Mouse (Mus musculus) MEL (cell line): ENCODE results near the gene Padi2. TPM values are rescaled to one million over a fixed set of nuclear protein-coding genes. Genes with fewer than 3 reads are reported as not detected.

Source experiments
- DNase-seq: peaks from one replicate; pipeline ENCODE4 v3.0.0; 2011; ENCODE audit warnings: low read depth, low spot score
- H3K27ac ChIP-seq: 2 replicates; pipeline ENCODE4 v1.5.1; 2012; ENCODE audit warnings: low read depth, mild to moderate bottlenecking, control low read depth, low read length, moderate library complexity; ENCODE audit not compliant: control insufficient read depth
- H3K27me3 ChIP-seq, 2 experiments: fragments of 150-350 bp in 1 of 2; sonication (generic) in 1 of 2; 2 replicates each; pipeline ENCODE4 v1.6.1; 2012; ENCODE audit warnings: low read length in 2 of 2, mild to moderate bottlenecking in 2 of 2, improper control_type of control experiment in 1 of 2, moderate library complexity in 1 of 2; ENCODE audit not compliant: insufficient read depth in 2 of 2, control insufficient read depth in 1 of 2
- H3K36me3 ChIP-seq, 2 experiments: 2 replicates each; pipeline ENCODE4 v1.6.1; 2012 to 2014; ENCODE audit warnings: low read length in 2 of 2, improper control_type of control experiment in 1 of 2, inconsistent platforms in 1 of 2, mild to moderate bottlenecking in 1 of 2; ENCODE audit not compliant: insufficient read depth in 2 of 2, control insufficient read depth in 1 of 2
- H3K4me1 ChIP-seq, 2 experiments: fragments of 150-350 bp in 1 of 2; sonication (generic) in 1 of 2; 2 replicates each; pipeline ENCODE4 v1.6.1; 2012; ENCODE audit warnings: low read length in 2 of 2, improper control_type of control experiment in 1 of 2, mild to moderate bottlenecking in 1 of 2; ENCODE audit not compliant: insufficient read depth in 2 of 2, control insufficient read depth in 1 of 2
- H3K4me3 ChIP-seq, 2 experiments: fragments of 150-350 bp in 1 of 2; sonication (generic) in 1 of 2; 2 replicates each; pipeline ENCODE4 v1.5.1; 2012; ENCODE audit warnings: low read depth in 2 of 2, low read length in 2 of 2, mild to moderate bottlenecking in 2 of 2, moderate library complexity in 2 of 2, control low read depth in 1 of 2, improper control_type of control experiment in 1 of 2; ENCODE audit not compliant: control insufficient read depth in 1 of 2, insufficient read depth in 1 of 2
- H3K79me2 ChIP-seq: 2 replicates; pipeline ENCODE4 v1.6.1; 2012; ENCODE audit warnings: mild to moderate bottlenecking, low read length, moderate library complexity; ENCODE audit not compliant: control insufficient read depth, poor library complexity, insufficient read depth
- H3K9ac ChIP-seq: 2 replicates; pipeline ENCODE4 v1.6.1; 2012; ENCODE audit warnings: low read depth, mild to moderate bottlenecking, control low read depth, low read length, moderate library complexity; ENCODE audit not compliant: control insufficient read depth, poor library complexity, severe bottlenecking
- H3K9me3 ChIP-seq: fragments of 150-350 bp; sonication (generic); replicated peaks from 2 replicates; pipeline ENCODE4 v1.6.1; 2012; ENCODE audit warnings: mild to moderate bottlenecking, low read length, improper control_type of control experiment, moderate library complexity; ENCODE audit not compliant: insufficient read depth
- BHLHE40 ChIP-seq: IDR thresholded peaks from 2 replicates; pipeline ENCODE4 v1.6.1; 2012; ENCODE audit warnings: low read depth, mild to moderate bottlenecking, inconsistent platforms, low read length, improper control_type of control experiment, borderline replicate concordance
- CHD1 ChIP-seq: IDR thresholded peaks from 2 replicates; pipeline ENCODE4 v1.6.1; 2012; ENCODE audit warnings: low read depth, mild to moderate bottlenecking, inconsistent platforms, low read length, improper control_type of control experiment
- CHD2 ChIP-seq: IDR thresholded peaks from 2 replicates; pipeline ENCODE4 v1.6.1; 2011; ENCODE audit warnings: low read length, improper control_type of control experiment
- CTCF ChIP-seq, 3 experiments: IDR thresholded peaks in 2 of 3; conservative IDR thresholded peaks in 1 of 3; 2 replicates each; pipeline ENCODE4 v1.5.1; 2011 to 2012; ENCODE audit warnings: low read length in 3 of 3, low read depth in 2 of 3, mild to moderate bottlenecking in 2 of 3, improper control_type of control experiment in 1 of 3, inconsistent platforms in 1 of 3, mixed read lengths in 1 of 3, moderate library complexity in 1 of 3; ENCODE audit not compliant: control insufficient read depth in 1 of 3, insufficient read depth in 1 of 3, poor library complexity in 1 of 3, severe bottlenecking in 1 of 3
- GABPA ChIP-seq: IDR thresholded peaks from 2 replicates; pipeline ENCODE4 v1.6.1; 2012; ENCODE audit warnings: low read depth, mild to moderate bottlenecking, inconsistent platforms, low read length, improper control_type of control experiment, moderate library complexity
- KAT2A ChIP-seq: conservative IDR thresholded peaks from 2 replicates; pipeline ENCODE4 v1.6.1; 2012; ENCODE audit warnings: low read depth, low read length, improper control_type of control experiment, inconsistent platforms
- MAZ ChIP-seq: IDR thresholded peaks from 2 replicates; pipeline ENCODE4 v1.6.1; 2012; ENCODE audit warnings: low read depth, mild to moderate bottlenecking, inconsistent platforms, low read length, improper control_type of control experiment
- MYB ChIP-seq: IDR thresholded peaks from 2 replicates; pipeline ENCODE4 v1.6.1; 2011; ENCODE audit warnings: mild to moderate bottlenecking, low read depth, low read length, improper control_type of control experiment
- NELFE ChIP-seq: IDR thresholded peaks from 2 replicates; pipeline ENCODE4 v1.6.1; 2011; ENCODE audit warnings: low read depth, low read length, improper control_type of control experiment
- POLR2AphosphoS2 ChIP-seq: IDR thresholded peaks from 2 replicates; pipeline ENCODE4 v1.6.1; 2011; ENCODE audit warnings: low read length, improper control_type of control experiment
- POLR2AphosphoS5 ChIP-seq: IDR thresholded peaks from 2 replicates; pipeline ENCODE4 v1.6.1; 2012; ENCODE audit warnings: low read depth, borderline replicate concordance, mild to moderate bottlenecking, inconsistent platforms, low read length, moderate library complexity, mixed read lengths
- SIN3A ChIP-seq: IDR thresholded peaks from 2 replicates; pipeline ENCODE4 v1.6.1; 2012; ENCODE audit warnings: low read length, improper control_type of control experiment, inconsistent platforms
- SMC3 ChIP-seq: IDR thresholded peaks from 2 replicates; pipeline ENCODE4 v1.6.1; 2011; ENCODE audit warnings: low read depth, low read length, improper control_type of control experiment
- TAL1 ChIP-seq: IDR thresholded peaks from 2 replicates; pipeline ENCODE4 v1.6.1; 2012; ENCODE audit warnings: mild to moderate bottlenecking, inconsistent platforms, low read length, moderate library complexity, mixed read lengths
- TBP ChIP-seq: IDR thresholded peaks from 2 replicates; pipeline ENCODE4 v1.8.0; 2011; ENCODE audit warnings: low read depth, low read length, improper control_type of control experiment
- TCF12 ChIP-seq: IDR thresholded peaks from 2 replicates; pipeline ENCODE4 v1.6.1; 2014; ENCODE audit warnings: low read depth, mild to moderate bottlenecking, inconsistent platforms, low read length, improper control_type of control experiment, moderate library complexity
- USF2 ChIP-seq, 2 experiments: IDR thresholded peaks; 2 replicates each; pipeline ENCODE4 v1.6.1; 2011 to 2012; ENCODE audit warnings: improper control_type of control experiment in 2 of 2, low read length in 2 of 2, borderline replicate concordance in 1 of 2, inconsistent platforms in 1 of 2, low read depth in 1 of 2, mild to moderate bottlenecking in 1 of 2; ENCODE audit not compliant: insufficient read depth in 1 of 2
- ZC3H11A ChIP-seq: IDR thresholded peaks from 2 replicates; pipeline ENCODE4 v1.6.1; 2012; ENCODE audit warnings: low read depth, mild to moderate bottlenecking, inconsistent platforms, low read length, improper control_type of control experiment
- ZKSCAN1 ChIP-seq: IDR thresholded peaks from 2 replicates; pipeline ENCODE4 v1.6.1; 2012; ENCODE audit warnings: low read depth, mild to moderate bottlenecking, inconsistent platforms, low read length, improper control_type of control experiment, moderate library complexity
- polyA plus RNA-seq, 2 experiments: library from polyadenylated mRNA; stranded (reverse) in 1 of 2; unstranded in 1 of 2; fragments of >175 nt in 1 of 2; fragments of >200 nt in 1 of 2; gene quantifications; 2 replicates each; pipeline versions ENCODE4 v1.2.1 to v1.2.4; 2012; ENCODE audit warnings: low replicate concordance in 2 of 2, low read depth in 1 of 2; ENCODE audit not compliant: insufficient read length in 2 of 2, insufficient read depth in 1 of 2, missing spikeins in 1 of 2
- total RNA-seq: library from RNA; depleted of rRNA; stranded (reverse); fragments of 300-350 nt; gene quantifications from 2 replicates; pipeline ENCODE4 v1.2.3, GENCODE M21; 2012

Gene Padi2
- total and polyA plus RNA-seq, 3 experiments: 0.07 to 0.27 TPM; not detected in 1

- H3K9me3 ChIP-seq: no peaks in the 10 kb centered on the region
- no peaks in the 10 kb centered on the region; a peak in 1 of 4 replicates for H3K4me1 ChIP-seq
- no peak for DNase-seq
- H3K79me2 ChIP-seq: no peaks in the 10 kb centered on the region
- no peak overlapping the region for H3K4me3 ChIP-seq
- TF ChIP-seq MYB (no peak), SIN3A (no peak), ZKSCAN1 (no peak), TAL1 (no peak), TBP (no peak), GABPA (no peak), SMC3 (no peak), TCF12 (no peak), MAZ (no peak), CHD2 (no peak), CHD1 (no peak), KAT2A (no peak), POLR2AphosphoS2 (no peak), CTCF (IDR thresholded peaks at IDR 0.05 in 2 of 3, conservative IDR thresholded peaks at IDR 0.05 in 1 of 3; ENCODE audit: control insufficient read depth in 1 of 3, insufficient read depth in 1 of 3, low read depth in 2 of 3, low read length in 3 of 3, poor library complexity in 1 of 3, severe bottlenecking in 1 of 3) (no peak), NELFE (no peak), ZC3H11A (no peak), USF2 (IDR thresholded peaks at IDR 0.05; ENCODE audit: borderline replicate concordance in 1 of 2, insufficient read depth in 1 of 2, low read depth in 1 of 2, low read length in 2 of 2) (no peak)
- H3K27me3 ChIP-seq: peaks cover 0 to 2% of the 10 kb centered on the region in 2 experiments; a peak in 1 of 4 replicates
- H3K9ac ChIP-seq: no peak overlapping the region
- H3K36me3 ChIP-seq: no peaks in the 10 kb centered on the region
- no peak overlapping the region for H3K27ac ChIP-seq
These were observed 16.4 kb downstream of the Padi2 start for GRCm38 (mm10) chr4:140922508-140922907.

- Histone ChIP-seq H3K79me2 (no peaks in the 10 kb centered on the region), H3K4me3 (no peak overlapping the region), H3K27ac (no peak overlapping the region), H3K9me3 (no peaks in the 10 kb centered on the region), H3K27me3 (peaks cover 0 to 2% of the 10 kb centered on the region in 2 experiments; a peak in 1 of 4 replicates), H3K36me3 (0 out of 4 replicates have a peak, but pooled peaks cover 0 to 2% of the 10 kb centered on the region in 2 experiments), H3K4me1 (peaks cover 0 to 3% of the 10 kb centered on the region in 2 experiments; a peak in 2 of 4 replicates), H3K9ac (no peak overlapping the region)
- no peak for DNase-seq
- TF ChIP-seq BHLHE40 (no peak), CTCF (IDR thresholded peaks at IDR 0.05 in 2 of 3, conservative IDR thresholded peaks at IDR 0.05 in 1 of 3; ENCODE audit: control insufficient read depth in 1 of 3, insufficient read depth in 1 of 3, low read depth in 2 of 3, low read length in 3 of 3, poor library complexity in 1 of 3, severe bottlenecking in 1 of 3) (no peak), SIN3A (no peak), POLR2AphosphoS5 (no peak), MAZ (no peak)
These were observed 19.5 kb downstream of the Padi2 start for GRCm38 (mm10) chr4:140925648-140926047.
